Mouse (Mus musculus) left cerebral cortex, adult 2 months (tissue): ENCODE measurements around the gene 1700001J03Rik. TPM values are rescaled to one million over a fixed set of nuclear protein-coding genes. Genes with fewer than 3 reads are reported as not detected.
"Not testable (repeated sequence)": the region's sequence is repeated elsewhere in the genome, so short reads cannot be mapped to it uniquely, and the experiment has no call there.

Source experiments
- DNase-seq, 2 experiments: peaks; one replicate each; pipeline ENCODE4 v3.0.0; 2021 to 2022; ENCODE audit warnings: low spot score in 2 of 2, mixed read lengths in 1 of 2; ENCODE audit errors: extremely low spot score in 1 of 2
- H3K27ac ChIP-seq: fragments of 200-600 bp; 2 replicates; pipeline ENCODE4 v1.8.1; 2022
- H3K4me3 ChIP-seq: fragments of 200-600 bp; 2 replicates; pipeline ENCODE4 v1.8.1; 2022
- CTCF ChIP-seq: fragments of 200-600 bp; IDR thresholded peaks from 2 replicates; pipeline ENCODE4 v1.8.1; 2022; ENCODE audit warnings: antibody characterized with exemption, mild to moderate bottlenecking, moderate library complexity
- intact Hi-C: fragments of 180-260 bp; cut with DNase I; formaldehyde crosslinking; loops from one replicate; pipeline ENCODE4 v1.15.1; 2025
- total RNA-seq, 2 experiments: library from RNA; stranded (reverse); gene quantifications; 2 replicates each; pipeline ENCODE4 v1.2.3; 2021

1700001J03Rik gene
- total RNA-seq, 2 experiments from 2014 or later, result 1.2 to 1.7 TPM

- TF ChIP-seq CTCF, result peak; percentile 71
- H3K4me3 ChIP-seq, H3K27ac ChIP-seq, intact Hi-C loops: not testable (repeated sequence)
- DNase-seq, result peak; percentile 50 to 67
These were observed 2.3 kb upstream of the 1700001J03Rik start for GRCm38 (mm10) chr5:146187441-146187840.

GRCm38 (mm10) chr5:146172744-146173143 is 12.4 kb downstream of the 1700001J03Rik start:
- DNase-seq, H3K27ac ChIP-seq, intact Hi-C loops, H3K4me3 ChIP-seq: not testable (repeated sequence)
- TF ChIP-seq CTCF, result peak; percentile 28

GRCm38 (mm10) chr5:146170621-146171020 is 14.5 kb downstream of the 1700001J03Rik start, which contains the start of gene Gm6309:
TSS of gene Gm6309 (minus strand) at chr5:146170721.
- H3K4me3 ChIP-seq, intact Hi-C loops, DNase-seq, H3K27ac ChIP-seq: not testable (repeated sequence)

GRCm38 (mm10) chr5:146160439-146160838 is 24.7 kb downstream of the 1700001J03Rik start, which contains the start of gene Gm5565:
TSS of gene Gm5565 (minus strand) at chr5:146160539.
- DNase-seq, H3K27ac ChIP-seq, intact Hi-C loops, H3K4me3 ChIP-seq: not testable (repeated sequence)

- H3K4me3 ChIP-seq, intact Hi-C loops, H3K27ac ChIP-seq, DNase-seq: not testable (repeated sequence)
These were observed 26.8 kb downstream of the 1700001J03Rik start for GRCm38 (mm10) chr5:146158326-146158725.

GRCm38 (mm10) chr5:146150454-146150853 is 34.6 kb downstream of the 1700001J03Rik start:
- Histone ChIP-seq H3K4me3 (no peak overlapping the region), H3K27ac (no peak overlapping the region)
- no peak for DNase-seq
- TF ChIP-seq CTCF, result no peak
- intact Hi-C loops, result no loop called here

GRCm38 (mm10) chr5:146147903-146148302 is 37.2 kb downstream of the 1700001J03Rik start:
- H3K4me3 ChIP-seq, result no peak overlapping the region
- intact Hi-C loops, result no loop called here

More at GRCm38 (mm10) chr5:146147903-146148302, 37.2 kb downstream of the 1700001J03Rik start:
- no peak for DNase-seq
- no peak overlapping the region for H3K27ac ChIP-seq
- no peak; the same call in 1 of the 2 replicates for TF ChIP-seq CTCF

Other genes with a start within 250 kb of the 1700001J03Rik start
- gene Cyp3a25, start 175.7 kb downstream of the 1700001J03Rik start, total RNA-seq, result not detected
- not detected for gene Cyp3a59, start 106.0 kb downstream of the 1700001J03Rik start, total RNA-seq
- gene Gm5565, start 24.8 kb downstream of the 1700001J03Rik start, total RNA-seq, result not detected
- gene Gm6309, start 14.6 kb downstream of the 1700001J03Rik start, total RNA-seq, result not detected
- gene Rnf6, start 36.3 kb upstream of the 1700001J03Rik start, total RNA-seq, result 10 to 100 TPM; 76.0 to 80.1 TPM
- 10 to 100 TPM; 42.6 to 44.0 TPM for gene Cdk8, start 45.9 kb upstream of the 1700001J03Rik start, total RNA-seq
- 10 to 100 TPM; 90.3 to 93.9 TPM for gene Wasf3, start 199.7 kb upstream of the 1700001J03Rik start, total RNA-seq